Mouse (Mus musculus): ENCODE data around the gene Bco2. TPM values are rescaled to one million over a fixed set of nuclear protein-coding genes. Genes with fewer than 3 reads are reported as not detected.

Gene Bco2
- polyA plus RNA-seq (2014; fragmentation: Nextera tagmentation; extraction: Ambion mirVana) = 0.26 and 0.42 TPM in 2 replicates

- Histone ChIP-seq H3K4me3 (ENCODE audit: low read depth, low read length) (no peak within 1 kb of the TSS), H3K4me2 (replicated peaks; ENCODE audit: low read depth, low read length) (no peak within 1 kb of the TSS), H3K9me3 (ENCODE audit: control insufficient read depth, low read depth, low read length) (no peaks in the 10 kb centered on the region), H3K27me3 (ENCODE audit: control insufficient read depth, insufficient read depth, low read length) (no peaks in the 10 kb centered on the region), H3K36me3 (ENCODE audit: control insufficient read depth, insufficient read depth, low read length) (no peaks in the 10 kb centered on the region), H3K4me1 (ENCODE audit: control insufficient read depth, insufficient read depth, low read length) (no peaks in the 10 kb centered on the region), H3K9ac (replicated peaks; ENCODE audit: low read depth, low read length) (no peak within 1 kb of the TSS), H3K27ac (ENCODE audit: low read length) (no peak within 1 kb of the TSS)
- WGBS = 29% methylated on average over 2 of the region's 2 CpGs
- no peak for ATAC-seq (ENCODE audit: insufficient number of reproducible peaks, insufficient read depth, low FRiP score, low read depth)
Observed at GRCm38 (mm10) chr9:50555094-50555446, at the start of gene Bco2. Gene Bco2 (minus strand): TSS chr9:50555181.

- 2% methylated on average over 6 of the region's 6 CpGs for WGBS
Observed at GRCm38 (mm10) chr9:50604338-50604737, 49.4 kb upstream of the Bco2 start.

GRCm38 (mm10) chr9:50603998-50604324 is 49.0 kb upstream of the Bco2 start:
- Histone ChIP-seq H3K9me3 (ENCODE audit: control insufficient read depth, low read depth, low read length) (no peaks in the 10 kb centered on the region), H3K27ac (ENCODE audit: low read length) (peak overlapping the region; percentile 84), H3K4me1 (ENCODE audit: control insufficient read depth, insufficient read depth, low read length) (peaks cover 12% of the 10 kb centered on the region; the same call in 1 of the 2 replicates), H3K9ac (replicated peaks; ENCODE audit: low read depth, low read length) (peak overlapping the region; percentile 83), H3K4me2 (replicated peaks; ENCODE audit: low read depth, low read length) (peak overlapping the region; percentile 73), H3K36me3 (ENCODE audit: control insufficient read depth, insufficient read depth, low read length) (peaks cover 17% of the 10 kb centered on the region), H3K27me3 (ENCODE audit: control insufficient read depth, insufficient read depth, low read length) (no peaks in the 10 kb centered on the region), H3K4me3 (ENCODE audit: low read depth, low read length) (peak overlapping the region; percentile 89)
- WGBS = under 1% methylated on average over 24 of the region's 24 CpGs
- peak; percentile 88 for ATAC-seq (ENCODE audit: insufficient number of reproducible peaks, insufficient read depth, low FRiP score, low read depth)

More at GRCm38 (mm10) chr9:50604338-50604737, 49.4 kb upstream of the Bco2 start:
- Histone ChIP-seq H3K27me3 (ENCODE audit: control insufficient read depth, insufficient read depth, low read length) (no peaks in the 10 kb centered on the region), H3K36me3 (ENCODE audit: control insufficient read depth, insufficient read depth, low read length) (peaks cover 16% of the 10 kb centered on the region), H3K4me3 (ENCODE audit: low read depth, low read length) (peak overlapping the region; percentile 89), H3K4me1 (ENCODE audit: control insufficient read depth, insufficient read depth, low read length) (peaks cover 12% of the 10 kb centered on the region; the same call in 1 of the 2 replicates), H3K9me3 (ENCODE audit: control insufficient read depth, low read depth, low read length) (no peaks in the 10 kb centered on the region), H3K4me2 (replicated peaks; ENCODE audit: low read depth, low read length) (peak overlapping the region; percentile 73), H3K27ac (ENCODE audit: low read length) (peak overlapping the region; percentile 84; the same call in 1 of the 2 replicates), H3K9ac (replicated peaks; ENCODE audit: low read depth, low read length) (peak overlapping the region; percentile 83)
- ATAC-seq (ENCODE audit: insufficient number of reproducible peaks, insufficient read depth, low FRiP score, low read depth) = no peak

GRCm38 (mm10) chr9:50603189-50603997 is 48.4 kb upstream of the Bco2 start, which contains the start of the genes Sdhd and Timm8b:
Gene Sdhd (minus strand): TSS chr9:50603812.
Gene Timm8b (plus strand): TSS chr9:50603910.
- Histone ChIP-seq H3K4me1 (ENCODE audit: control insufficient read depth, insufficient read depth, low read length) (peaks cover 12% of the 10 kb centered on the region; the same call in 1 of the 2 replicates), H3K9ac (replicated peaks; ENCODE audit: low read depth, low read length) (peak within 1 kb of the TSS; percentile 83), H3K27ac (ENCODE audit: low read length) (peak within 1 kb of the TSS; percentile 84), H3K36me3 (ENCODE audit: control insufficient read depth, insufficient read depth, low read length) (peaks cover 22% of the 10 kb centered on the region), H3K4me3 (ENCODE audit: low read depth, low read length) (peak within 1 kb of the TSS; percentile 89), H3K9me3 (ENCODE audit: control insufficient read depth, low read depth, low read length) (no peaks in the 10 kb centered on the region), H3K27me3 (ENCODE audit: control insufficient read depth, insufficient read depth, low read length) (no peaks in the 10 kb centered on the region), H3K4me2 (replicated peaks; ENCODE audit: low read depth, low read length) (peak within 1 kb of the TSS; percentile 73)
- ATAC-seq (ENCODE audit: insufficient number of reproducible peaks, insufficient read depth, low FRiP score, low read depth) = peak; percentile 97
- 1% methylated on average over 48 of the region's 48 CpGs for WGBS

GRCm38 (mm10) chr9:50602055-50602845 is 47.3 kb upstream of the Bco2 start:
- Histone ChIP-seq H3K36me3 (ENCODE audit: control insufficient read depth, insufficient read depth, low read length) (peaks cover 24% of the 10 kb centered on the region), H3K4me3 (ENCODE audit: low read depth, low read length) (peak overlapping the region; percentile 89), H3K27ac (ENCODE audit: low read length) (no peak overlapping the region), H3K9me3 (ENCODE audit: control insufficient read depth, low read depth, low read length) (no peaks in the 10 kb centered on the region), H3K4me2 (replicated peaks; ENCODE audit: low read depth, low read length) (peak overlapping the region; percentile 73), H3K27me3 (ENCODE audit: control insufficient read depth, insufficient read depth, low read length) (no peaks in the 10 kb centered on the region), H3K4me1 (ENCODE audit: control insufficient read depth, insufficient read depth, low read length) (peaks cover 12% of the 10 kb centered on the region; the same call in 1 of the 2 replicates), H3K9ac (replicated peaks; ENCODE audit: low read depth, low read length) (0 out of 2 replicates have a peak overlapping the region, but pooled peaks have one; percentile 41)
- WGBS = 88% methylated on average over 7 of the region's 7 CpGs
- ATAC-seq (ENCODE audit: insufficient number of reproducible peaks, insufficient read depth, low FRiP score, low read depth) = no peak

GRCm38 (mm10) chr9:50601536-50601935 is 46.6 kb upstream of the Bco2 start:
- no peak overlapping the region for H3K9ac ChIP-seq (replicated peaks; ENCODE audit: low read depth, low read length)
- peaks cover 29% of the 10 kb centered on the region for H3K36me3 ChIP-seq (ENCODE audit: control insufficient read depth, insufficient read depth, low read length)
- H3K27me3 ChIP-seq (ENCODE audit: control insufficient read depth, insufficient read depth, low read length) = no peaks in the 10 kb centered on the region
- H3K27ac ChIP-seq (ENCODE audit: low read length) = no peak overlapping the region
- no peak overlapping the region for H3K4me3 ChIP-seq (ENCODE audit: low read depth, low read length)
- H3K4me1 ChIP-seq (ENCODE audit: control insufficient read depth, insufficient read depth, low read length) = peaks cover 12% of the 10 kb centered on the region; the same call in 1 of the 2 replicates
- no peaks in the 10 kb centered on the region for H3K9me3 ChIP-seq (ENCODE audit: control insufficient read depth, low read depth, low read length)
- ATAC-seq (ENCODE audit: insufficient number of reproducible peaks, insufficient read depth, low FRiP score, low read depth) = no peak
- no peak overlapping the region for H3K4me2 ChIP-seq (replicated peaks; ENCODE audit: low read depth, low read length)
- whole genome bisulfite sequencing = 83% methylated on average over 6 of the region's 6 CpGs

- peaks cover 41% of the 10 kb centered on the region for H3K36me3 ChIP-seq (ENCODE audit: control insufficient read depth, insufficient read depth, low read length)
- no peak overlapping the region for H3K4me2 ChIP-seq (replicated peaks; ENCODE audit: low read depth, low read length)
- WGBS = 94% methylated on average over 8 of the region's 8 CpGs
- H3K9ac ChIP-seq (replicated peaks; ENCODE audit: low read depth, low read length) = no peak overlapping the region
- ATAC-seq (ENCODE audit: insufficient number of reproducible peaks, insufficient read depth, low FRiP score, low read depth) = no peak
- H3K27me3 ChIP-seq (ENCODE audit: control insufficient read depth, insufficient read depth, low read length) = no peaks in the 10 kb centered on the region
- H3K9me3 ChIP-seq (ENCODE audit: control insufficient read depth, low read depth, low read length) = no peaks in the 10 kb centered on the region
- no peak overlapping the region for H3K27ac ChIP-seq (ENCODE audit: low read length)
- H3K4me3 ChIP-seq (ENCODE audit: low read depth, low read length) = no peak overlapping the region
- H3K4me1 ChIP-seq (ENCODE audit: control insufficient read depth, insufficient read depth, low read length) = peaks cover 1% of the 10 kb centered on the region; the same call in 1 of the 2 replicates
Observed at GRCm38 (mm10) chr9:50596973-50597372, 42.0 kb upstream of the Bco2 start.

- Histone ChIP-seq H3K4me1 (ENCODE audit: control insufficient read depth, insufficient read depth, low read length) (no peaks in the 10 kb centered on the region), H3K27me3 (ENCODE audit: control insufficient read depth, insufficient read depth, low read length) (no peaks in the 10 kb centered on the region), H3K4me3 (ENCODE audit: low read depth, low read length) (no peak overlapping the region), H3K4me2 (replicated peaks; ENCODE audit: low read depth, low read length) (no peak overlapping the region), H3K27ac (ENCODE audit: low read length) (no peak overlapping the region), H3K36me3 (ENCODE audit: control insufficient read depth, insufficient read depth, low read length) (peaks cover 36% of the 10 kb centered on the region), H3K9ac (replicated peaks; ENCODE audit: low read depth, low read length) (no peak overlapping the region), H3K9me3 (ENCODE audit: control insufficient read depth, low read depth, low read length) (no peaks in the 10 kb centered on the region)
- ATAC-seq (ENCODE audit: insufficient number of reproducible peaks, insufficient read depth, low FRiP score, low read depth) = 0 out of 2 replicates have a peak, but pooled peaks have one; percentile 37
- WGBS = 63% methylated on average over 12 of the region's 12 CpGs
Observed at GRCm38 (mm10) chr9:50594794-50595417, 39.9 kb upstream of the Bco2 start.
